Mouse (Mus musculus) hindbrain, embryonic 11.5 days (tissue): ENCODE measurements at regions not wholly inside any gene's neighbourhood (a gene's known extent, or its start where the extent isn't known, plus 50 kb on each side); places are given as distances from the start of the nearest gene placed in this dataset.

Source experiments
- ATAC-seq: fragments of 200-750 bp; cut with Nextera tagmentation; 2 replicates; pipeline ENCODE4 v1.8.0; 2017; ENCODE audit warnings: mild to moderate bottlenecking, moderate TSS enrichment, moderate library complexity; ENCODE audit not compliant: low FRiP score
- DNase-seq: peaks from one replicate; pipeline ENCODE4 v3.0.0-alpha.2; 2015; ENCODE audit warnings: low spot score
- H3K27ac ChIP-seq: fragments of 300-500 bp; sonication (generic); 2 replicates; pipeline ENCODE4 v1.5.1; 2014; ENCODE audit warnings: mild to moderate bottlenecking, low read depth, low read length
- H3K27me3 ChIP-seq: fragments of 300-500 bp; sonication (generic); 2 replicates; pipeline ENCODE4 v1.6.1; 2014; ENCODE audit warnings: mild to moderate bottlenecking, low read length, moderate library complexity, mixed read lengths; ENCODE audit not compliant: control insufficient read depth, insufficient read depth
- H3K36me3 ChIP-seq: fragments of 300-500 bp; sonication (generic); 2 replicates; pipeline ENCODE4 v1.6.1; 2014; ENCODE audit warnings: mild to moderate bottlenecking, low read length, moderate library complexity, mixed read lengths; ENCODE audit not compliant: control insufficient read depth, insufficient read depth
- H3K4me1 ChIP-seq: fragments of 300-500 bp; sonication (generic); replicated peaks from 2 replicates; pipeline ENCODE4 v1.6.1; 2014; ENCODE audit warnings: low read length, mixed read lengths; ENCODE audit not compliant: control insufficient read depth, insufficient read depth
- H3K4me2 ChIP-seq: fragments of 300-500 bp; sonication (generic); replicated peaks from 2 replicates; pipeline ENCODE4 v1.6.1; 2014; ENCODE audit warnings: mild to moderate bottlenecking, low read depth, low read length
- H3K4me3 ChIP-seq: fragments of 300-500 bp; sonication (generic); 2 replicates; pipeline ENCODE4 v1.5.1; 2014; ENCODE audit warnings: low read depth, low read length
- H3K9ac ChIP-seq: fragments of 300-500 bp; sonication (generic); 2 replicates; pipeline ENCODE4 v1.6.1; 2014; ENCODE audit warnings: low read depth, low read length
- H3K9me3 ChIP-seq: fragments of 300-500 bp; sonication (generic); 2 replicates; pipeline ENCODE4 v1.6.1; 2016; ENCODE audit warnings: low read length; ENCODE audit not compliant: control insufficient read depth
- WGBS: fragments of 180-500 bp; shearing (Covaris S2); extraction: QIAGEN DNeasy Blood & Tissue Kit; methylation state at CpG from one replicate; pipeline ENCODE4 v1.1.7; 2014; 5-methylcytosine and 5-hydroxymethylcytosine counted together

- no peaks in the 10 kb centered on the region for H3K9me3 ChIP-seq
- H3K9ac ChIP-seq: no peak overlapping the region
- no peak overlapping the region for H3K27ac ChIP-seq
- H3K27me3 ChIP-seq: no peaks in the 10 kb centered on the region
- no peak for DNase-seq
- H3K4me1 ChIP-seq: no peaks in the 10 kb centered on the region
- H3K36me3 ChIP-seq: no peaks in the 10 kb centered on the region
- ATAC-seq: no peak
- H3K4me3 ChIP-seq: no peak overlapping the region
- WGBS: 86% methylated on average over 5 of the region's 5 CpGs
- no peak overlapping the region for H3K4me2 ChIP-seq
Measured at GRCm38 (mm10) chr3:9896303-9896702, 191.6 kb upstream of the Gm9833 start.

GRCm38 (mm10) chr3:9901663-9902062, 186.2 kb upstream of the Gm9833 start:
- no peak overlapping the region for H3K9ac ChIP-seq
- H3K36me3 ChIP-seq: no peaks in the 10 kb centered on the region
- no peak overlapping the region for H3K4me2 ChIP-seq
- no peaks in the 10 kb centered on the region for H3K4me1 ChIP-seq
- H3K27ac ChIP-seq: no peak overlapping the region
- DNase-seq: no peak
- no peak for ATAC-seq
- no peaks in the 10 kb centered on the region for H3K27me3 ChIP-seq
- 85% methylated on average over 5 of the region's 5 CpGs for WGBS
- no peaks in the 10 kb centered on the region for H3K9me3 ChIP-seq
- no peak overlapping the region for H3K4me3 ChIP-seq

- H3K4me2 ChIP-seq: no peak overlapping the region
- H3K4me1 ChIP-seq: no peaks in the 10 kb centered on the region
- 92% methylated on average over 1 of the region's 1 CpGs for WGBS
- DNase-seq: no peak
- no peak overlapping the region for H3K4me3 ChIP-seq
- no peak for ATAC-seq
- no peak overlapping the region for H3K9ac ChIP-seq
- H3K9me3 ChIP-seq: no peaks in the 10 kb centered on the region
- no peaks in the 10 kb centered on the region for H3K36me3 ChIP-seq
- H3K27me3 ChIP-seq: no peaks in the 10 kb centered on the region
- H3K27ac ChIP-seq: no peak overlapping the region
Measured at GRCm38 (mm10) chr3:9913357-9913756, 174.6 kb upstream of the Gm9833 start.

GRCm38 (mm10) chr3:9916538-9917106, 171.3 kb upstream of the Gm9833 start:
- H3K27ac ChIP-seq: no peak overlapping the region
- H3K9me3 ChIP-seq: no peaks in the 10 kb centered on the region
- H3K4me1 ChIP-seq: no peaks in the 10 kb centered on the region
- no peaks in the 10 kb centered on the region for H3K36me3 ChIP-seq
- H3K4me2 ChIP-seq: no peak overlapping the region
- no peak for ATAC-seq
- no peak overlapping the region for H3K4me3 ChIP-seq
- WGBS: 92% methylated on average over 7 of the region's 7 CpGs
- H3K27me3 ChIP-seq: no peaks in the 10 kb centered on the region
- no peak for DNase-seq
- H3K9ac ChIP-seq: no peak overlapping the region

DNA sequence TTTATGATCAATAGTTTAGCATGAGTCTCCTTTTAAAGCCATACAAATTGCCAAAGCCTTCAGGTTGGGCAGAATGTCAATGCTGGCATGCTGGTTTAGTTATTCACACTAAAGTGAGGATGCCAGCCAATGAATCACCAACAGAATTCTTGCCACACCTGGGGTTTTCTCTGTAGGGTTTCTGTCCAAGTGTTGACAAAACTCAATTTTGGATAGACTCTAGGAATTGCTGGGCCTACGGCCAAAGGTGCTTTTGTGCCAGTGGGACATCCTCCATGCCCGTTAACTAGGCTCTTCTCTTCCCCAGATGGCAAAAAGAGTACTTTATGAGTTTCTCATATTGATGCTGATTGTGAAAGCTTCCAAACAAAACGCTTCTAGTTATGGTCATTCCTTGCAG, 167.6 kb upstream of the Gm9833 start:
- no peaks in the 10 kb centered on the region for H3K9me3 ChIP-seq
- DNase-seq (no peak), ATAC-seq (no peak)
- H3K27me3 ChIP-seq: no peaks in the 10 kb centered on the region
- H3K27ac ChIP-seq: no peak overlapping the region
- no peak overlapping the region for H3K4me3 ChIP-seq
- 94% methylated on average over 3 of the region's 3 CpGs for WGBS
- H3K9ac ChIP-seq: no peak overlapping the region
- no peaks in the 10 kb centered on the region for H3K4me1 ChIP-seq
- H3K4me2 ChIP-seq: no peak overlapping the region
- no peaks in the 10 kb centered on the region for H3K36me3 ChIP-seq

DNA sequence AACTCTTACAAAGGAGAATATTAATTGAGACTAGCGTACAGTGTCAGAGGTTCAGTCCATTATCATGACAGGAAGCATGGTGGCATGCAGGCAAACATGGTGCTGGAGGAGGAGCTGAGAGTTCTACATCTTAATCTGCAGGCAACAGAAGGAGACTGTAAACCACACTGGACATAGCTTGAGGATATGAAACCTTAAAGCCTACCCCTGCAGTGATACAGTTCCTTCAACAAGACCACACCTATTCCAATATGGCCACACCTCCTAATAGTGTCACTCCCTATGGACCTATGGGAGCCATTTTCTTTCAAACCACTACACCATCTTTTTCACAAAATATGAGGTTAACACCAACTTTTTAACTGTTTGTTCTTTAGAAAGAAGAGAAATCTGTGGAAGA, 166.2 kb upstream of the Gm9833 start:
- H3K9me3 ChIP-seq: no peaks in the 10 kb centered on the region
- no peak overlapping the region for H3K27ac ChIP-seq
- H3K36me3 ChIP-seq: no peaks in the 10 kb centered on the region
- H3K4me2 ChIP-seq: no peak overlapping the region
- no peak overlapping the region for H3K9ac ChIP-seq
- ATAC-seq: no peak
- no peaks in the 10 kb centered on the region for H3K4me1 ChIP-seq
- DNase-seq: no peak
- WGBS: 87% methylated on average over 1 of the region's 1 CpGs
- no peak overlapping the region for H3K4me3 ChIP-seq
- no peaks in the 10 kb centered on the region for H3K27me3 ChIP-seq

DNA sequence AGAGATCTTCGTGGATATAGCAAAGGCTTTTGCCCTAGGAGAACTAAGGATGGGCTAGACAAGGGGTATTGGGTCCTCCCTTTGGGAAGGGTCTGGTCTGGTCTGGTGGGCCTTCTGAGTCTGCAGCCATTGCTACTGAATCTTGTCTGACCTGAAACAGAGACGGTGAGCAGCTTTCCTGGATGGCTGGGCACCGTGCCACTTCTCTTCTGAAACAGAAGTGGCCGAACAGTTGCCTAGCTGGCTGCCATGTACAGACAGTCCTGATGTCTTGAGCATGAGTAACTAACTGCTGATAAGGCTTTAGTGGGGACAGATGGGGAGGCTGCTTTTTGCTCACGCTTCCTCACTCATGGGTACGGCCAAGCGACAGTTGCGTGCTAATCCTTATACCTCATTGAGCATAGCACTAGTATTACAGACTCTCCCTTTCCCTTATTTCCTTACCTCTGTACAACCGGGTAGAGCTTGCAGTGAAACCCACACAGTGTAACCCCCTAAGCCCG, 165.3 kb upstream of the Gm9833 start:
- H3K4me2 ChIP-seq: no peak overlapping the region
- ATAC-seq (no peak), DNase-seq (no peak)
- H3K4me3 ChIP-seq: no peak overlapping the region
- no peaks in the 10 kb centered on the region for H3K9me3 ChIP-seq
- no peaks in the 10 kb centered on the region for H3K36me3 ChIP-seq
- no peak overlapping the region for H3K27ac ChIP-seq
- no peaks in the 10 kb centered on the region for H3K27me3 ChIP-seq
- no peaks in the 10 kb centered on the region for H3K4me1 ChIP-seq
- no peak overlapping the region for H3K9ac ChIP-seq
- WGBS: 94% methylated on average over 10 of the region's 10 CpGs

GRCm38 (mm10) chr3:9924630-9925029, 163.3 kb upstream of the Gm9833 start:
- H3K9ac ChIP-seq: no peak overlapping the region
- no peak for ATAC-seq
- no peaks in the 10 kb centered on the region for H3K27me3 ChIP-seq
- no peak overlapping the region for H3K27ac ChIP-seq
- no peak overlapping the region for H3K4me3 ChIP-seq
- no peaks in the 10 kb centered on the region for H3K36me3 ChIP-seq
- H3K4me2 ChIP-seq: no peak overlapping the region
- H3K9me3 ChIP-seq: no peaks in the 10 kb centered on the region
- WGBS: 90% methylated on average over 1 of the region's 1 CpGs
- H3K4me1 ChIP-seq: no peaks in the 10 kb centered on the region
- no peak for DNase-seq

- H3K4me3 ChIP-seq: no peak overlapping the region
- H3K27me3 ChIP-seq: no peaks in the 10 kb centered on the region
- no peaks in the 10 kb centered on the region for H3K4me1 ChIP-seq
- H3K4me2 ChIP-seq: no peak overlapping the region
- H3K27ac ChIP-seq: no peak overlapping the region
- DNase-seq (no peak), ATAC-seq (no peak)
- no peaks in the 10 kb centered on the region for H3K36me3 ChIP-seq
- no peak overlapping the region for H3K9ac ChIP-seq
- H3K9me3 ChIP-seq: no peaks in the 10 kb centered on the region
- WGBS: 84% methylated on average over 8 of the region's 8 CpGs
Measured at GRCm38 (mm10) chr3:9936853-9937441, 151.0 kb upstream of the Gm9833 start.
